Mouse (Mus musculus) right cerebral cortex, postnatal 10 days (tissue): ENCODE measurements at regions not wholly inside any gene's neighbourhood (a gene's known extent, or its start where the extent isn't known, plus 50 kb on each side); places are given as distances from the start of the nearest gene placed in this dataset.

Source experiments
- DNase-seq, 2 experiments: peaks; one replicate each; pipeline ENCODE4 v3.0.0; 2021; ENCODE audit warnings: low spot score in 2 of 2

GRCm38 (mm10) chr4:142863939-142864338, 348.9 kb downstream of the Prdm2 start:
- no peak for DNase-seq

DNA sequence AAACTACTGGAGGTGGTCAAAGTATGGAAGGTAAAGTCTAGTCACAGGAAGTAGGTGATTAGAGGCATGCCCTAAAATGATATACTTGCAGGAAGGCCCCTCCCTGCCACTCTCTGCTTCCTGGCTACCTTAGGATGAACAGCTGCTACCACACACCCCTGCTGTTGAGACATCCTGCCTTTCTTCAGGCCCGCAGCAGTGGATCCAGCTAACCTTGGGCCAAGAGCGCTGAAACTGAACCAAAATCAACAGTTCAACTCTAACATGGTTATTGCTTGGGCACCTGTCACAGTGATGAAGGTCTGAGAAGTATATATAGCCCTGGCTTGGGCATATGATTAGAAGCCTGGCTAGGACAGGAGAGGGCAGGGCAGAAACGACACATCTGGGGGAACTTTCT, 352.4 kb downstream of the Prdm2 start:
- DNase-seq: no peak

DNA sequence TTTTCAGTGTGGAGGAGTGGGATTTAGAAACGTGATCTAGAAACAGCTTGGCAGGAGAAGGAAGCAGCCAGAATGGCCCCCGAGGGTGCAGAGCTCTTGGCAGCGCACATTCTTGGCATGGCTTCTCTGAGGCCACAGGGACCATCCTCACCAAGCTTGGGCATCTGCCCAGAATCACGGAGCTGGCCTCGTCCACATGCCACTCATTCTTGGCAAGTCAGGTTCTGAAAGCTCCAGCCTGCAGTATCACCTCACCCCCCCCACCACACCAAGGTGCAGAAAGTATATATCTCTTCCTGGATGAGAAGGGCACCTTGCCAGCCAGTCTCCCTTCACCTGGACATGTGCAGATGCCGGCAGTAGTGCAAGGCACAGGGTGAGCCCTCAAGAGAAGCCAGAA, 356.2 kb downstream of the Prdm2 start:
- DNase-seq: peak; percentile 81 to 83

DNA sequence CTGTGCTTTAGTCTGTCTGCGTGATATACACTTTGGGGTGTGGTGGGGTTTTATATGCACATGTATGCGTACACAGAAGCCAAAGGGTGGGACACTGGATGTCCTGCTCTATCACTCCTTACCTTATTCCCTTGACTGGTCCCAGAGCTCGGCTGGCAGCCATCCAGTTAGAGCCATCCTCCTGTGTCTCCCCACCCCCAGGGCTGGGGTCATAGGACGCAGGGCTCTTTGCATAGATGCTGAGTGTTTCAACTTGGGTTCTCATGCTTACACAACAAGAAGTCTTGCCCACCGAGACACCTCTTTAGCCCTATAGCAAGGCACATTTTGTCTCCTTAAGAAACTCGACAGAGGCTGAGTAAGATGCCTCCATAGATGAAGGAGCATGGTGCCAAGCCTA, 357.2 kb downstream of the Prdm2 start:
- no peak for DNase-seq

GRCm38 (mm10) chr4:142853924-142854323, 358.9 kb downstream of the Prdm2 start:
- DNase-seq: peak; percentile 60 to 65

DNA sequence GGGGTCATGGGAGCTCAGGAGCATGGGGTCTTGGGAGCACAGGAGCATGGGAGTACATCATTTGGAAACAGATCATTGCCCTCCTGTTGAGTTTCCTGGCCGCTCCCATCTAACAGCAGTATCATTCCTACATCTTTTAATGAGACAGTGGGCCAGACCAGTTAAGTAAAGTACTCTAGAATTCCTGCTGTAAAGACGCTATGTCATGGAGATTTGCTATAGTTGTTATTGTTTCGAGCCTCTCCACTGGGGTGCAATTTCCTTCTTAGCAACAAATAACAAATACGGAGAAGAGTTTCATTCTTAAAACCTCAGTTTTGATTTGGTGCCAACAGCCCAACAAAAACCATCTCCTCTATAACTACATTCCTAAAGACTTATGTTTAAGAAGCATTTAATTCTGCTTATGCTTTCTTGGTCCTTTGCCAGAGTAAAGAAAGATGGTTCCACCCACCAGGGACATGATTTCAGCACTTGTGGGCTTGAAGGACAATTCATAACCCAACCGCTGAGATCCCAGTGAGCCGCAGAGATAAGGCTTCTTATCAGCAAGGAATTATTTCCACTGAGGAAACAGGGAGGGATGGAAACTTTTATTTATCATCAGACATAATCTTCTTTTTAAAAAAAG, 367.6 kb downstream of the Prdm2 start:
- no peak for DNase-seq

DNA sequence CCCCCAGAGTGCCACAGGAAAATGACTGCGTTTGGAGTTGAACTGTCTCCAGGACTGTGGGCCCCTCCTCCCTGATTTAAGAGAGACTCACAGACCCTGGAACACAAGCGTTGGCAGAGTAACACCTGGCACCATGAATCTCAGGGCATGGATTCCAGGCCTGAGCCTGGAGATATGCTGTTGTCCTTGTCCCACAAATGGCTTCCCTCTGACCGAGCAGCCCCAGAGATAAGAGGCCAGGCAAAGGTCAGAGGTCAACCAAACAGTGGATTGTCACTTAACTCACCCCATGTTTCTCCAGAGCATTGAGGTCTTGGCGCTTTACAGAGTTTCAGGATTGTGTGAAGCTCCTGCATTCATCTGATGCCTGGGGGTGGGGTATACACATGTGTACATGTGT, 373.3 kb downstream of the Prdm2 start:
- no peak for DNase-seq

DNA sequence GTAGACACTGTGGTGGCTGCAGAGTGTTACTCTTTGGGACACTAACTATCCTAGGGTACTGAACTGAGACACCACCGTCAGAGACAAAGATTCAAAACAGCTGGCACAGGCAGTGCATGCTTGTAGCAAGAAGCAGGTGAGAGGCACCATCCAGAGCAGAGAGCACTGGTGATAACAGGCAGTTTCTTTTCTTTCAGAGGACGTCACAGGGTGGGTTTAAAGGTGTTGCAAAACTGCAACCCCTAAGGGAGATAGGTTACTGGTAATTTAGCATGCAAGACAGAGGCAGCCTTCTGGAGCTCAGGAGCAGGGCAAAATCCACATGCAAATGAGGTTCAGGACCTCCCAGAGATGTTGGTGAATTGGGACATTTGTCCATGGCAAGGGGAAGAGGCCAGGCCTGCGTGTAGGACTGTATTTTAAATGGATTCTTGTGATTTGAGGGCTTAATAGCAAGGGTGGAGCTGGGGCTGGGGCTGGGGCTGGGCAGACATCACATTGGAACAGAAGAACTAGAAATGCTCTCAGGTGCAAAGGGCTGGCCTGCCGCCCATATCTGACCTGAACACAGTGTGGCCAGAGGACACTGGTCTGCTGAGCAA, 374.3 kb downstream of the Prdm2 start:
- no peak for DNase-seq

GRCm38 (mm10) chr4:142837636-142838035, 375.2 kb downstream of the Prdm2 start:
- DNase-seq: no peak

- DNase-seq: no peak
Observed at GRCm38 (mm10) chr4:142829711-142830110, 383.1 kb downstream of the Prdm2 start.

DNA sequence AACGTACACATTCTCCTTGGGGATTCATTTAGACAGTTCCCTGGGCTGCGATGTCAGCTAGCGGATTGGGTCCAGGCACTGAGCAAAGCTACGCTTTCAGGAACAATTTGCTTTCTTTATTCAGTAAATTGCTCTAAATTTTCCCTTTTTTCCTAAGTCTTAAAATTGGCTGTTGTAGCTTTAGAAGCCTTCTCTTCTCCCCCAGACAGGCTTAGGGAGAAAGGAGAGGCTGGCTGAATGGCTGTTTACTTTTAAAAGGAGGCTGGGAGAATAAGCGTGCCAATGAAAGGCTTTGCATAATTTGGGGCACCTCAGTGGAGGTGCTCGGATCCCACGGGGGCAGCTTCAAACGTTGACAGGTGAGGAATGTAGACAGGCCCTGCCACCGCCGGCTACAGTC, 383.8 kb downstream of the Prdm2 start:
- no peak for DNase-seq

- peak; percentile 34 to 42 for DNase-seq
Observed at GRCm38 (mm10) chr4:142826250-142826893, 386.4 kb downstream of the Prdm2 start.

- DNase-seq: no peak
Observed at GRCm38 (mm10) chr4:142825786-142826185, 387.0 kb downstream of the Prdm2 start.

DNA sequence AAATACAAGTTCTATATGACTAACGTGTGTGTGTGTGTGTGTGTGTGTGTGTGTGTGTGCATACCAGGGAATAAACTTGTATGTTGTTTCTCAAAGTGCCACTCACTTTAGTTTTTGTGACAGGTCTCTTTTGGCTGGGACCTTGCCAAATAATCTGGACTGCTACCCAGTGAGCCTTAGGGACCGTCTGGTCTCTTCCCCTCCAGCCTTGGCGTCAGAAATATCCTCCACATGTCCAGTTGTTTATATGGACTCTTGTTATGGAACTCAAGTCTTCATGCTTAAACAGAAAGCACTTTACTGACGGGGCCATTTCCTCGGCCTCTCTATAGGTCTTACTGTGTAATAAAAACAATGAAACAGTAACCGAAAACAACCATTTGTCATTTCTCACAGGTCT, 394.4 kb downstream of the Prdm2 start:
- DNase-seq: no peak

DNA sequence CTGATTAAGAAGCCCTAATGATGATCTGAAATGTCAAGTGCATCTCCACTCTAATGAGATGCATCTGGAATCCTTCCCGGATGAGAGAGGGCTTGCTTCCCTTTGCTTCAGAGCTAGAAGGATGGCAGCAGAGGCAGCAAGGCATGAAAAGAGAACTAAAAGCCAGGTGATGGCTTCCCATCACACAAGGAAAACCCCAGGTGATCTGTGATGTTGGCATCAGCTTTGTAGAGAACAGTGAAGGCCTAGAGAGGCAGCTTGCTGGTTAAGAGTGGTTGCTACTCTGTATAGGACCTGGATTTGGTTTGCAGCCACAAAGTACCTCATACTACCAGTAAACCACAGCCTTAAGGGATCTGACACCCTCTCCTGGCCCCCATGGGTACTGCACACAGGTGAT, 395.8 kb downstream of the Prdm2 start:
- DNase-seq: no peak

GRCm38 (mm10) chr4:142803819-142804218, 409.0 kb downstream of the Prdm2 start:
- no peak for DNase-seq

DNA sequence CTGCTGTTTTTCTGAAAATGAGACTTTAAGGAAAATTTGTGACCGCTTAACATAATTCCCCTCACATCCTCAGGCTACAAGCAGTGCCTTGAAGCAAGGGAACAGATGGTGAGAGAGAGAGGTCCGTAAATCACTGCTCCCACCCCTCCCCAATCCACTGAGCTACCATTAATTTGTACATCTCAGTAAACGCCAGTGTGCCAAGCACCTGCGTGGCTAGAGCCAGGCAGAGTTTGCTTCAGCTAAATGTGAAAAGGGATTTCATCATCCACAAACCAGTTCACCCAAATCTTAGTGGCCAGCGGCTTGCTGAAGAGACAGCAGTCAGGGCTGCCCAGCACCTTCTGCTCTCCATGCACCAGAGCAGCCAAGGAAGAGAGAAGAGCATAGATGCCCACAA, 413.5 kb downstream of the Prdm2 start:
- DNase-seq: no peak

GRCm38 (mm10) chr4:142798834-142799233, 414.0 kb downstream of the Prdm2 start:
- peak; percentile 38 for DNase-seq

DNA sequence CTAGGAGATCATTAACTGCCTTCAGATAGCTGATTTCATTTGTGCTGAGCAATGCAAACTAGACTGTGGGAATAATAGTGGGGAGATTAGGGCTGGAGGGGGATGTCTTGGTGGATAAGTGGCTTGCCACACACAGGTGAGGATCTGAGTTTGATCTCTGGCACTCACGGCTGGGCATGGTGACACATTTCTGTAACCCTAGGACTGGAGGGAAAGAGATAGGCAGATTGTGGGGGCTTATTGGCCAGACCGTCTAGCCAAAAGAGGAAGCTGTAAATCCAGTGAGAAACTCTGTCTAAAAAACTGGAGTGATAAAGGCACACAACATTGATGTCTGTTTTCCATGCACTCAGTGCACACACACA, 420.2 kb downstream of the Prdm2 start:
- DNase-seq: no peak

GRCm38 (mm10) chr4:142791823-142792605, 420.8 kb downstream of the Prdm2 start:
- no peak for DNase-seq

GRCm38 (mm10) chr4:142789048-142789447, 423.7 kb downstream of the Prdm2 start:
- no peak for DNase-seq

DNA sequence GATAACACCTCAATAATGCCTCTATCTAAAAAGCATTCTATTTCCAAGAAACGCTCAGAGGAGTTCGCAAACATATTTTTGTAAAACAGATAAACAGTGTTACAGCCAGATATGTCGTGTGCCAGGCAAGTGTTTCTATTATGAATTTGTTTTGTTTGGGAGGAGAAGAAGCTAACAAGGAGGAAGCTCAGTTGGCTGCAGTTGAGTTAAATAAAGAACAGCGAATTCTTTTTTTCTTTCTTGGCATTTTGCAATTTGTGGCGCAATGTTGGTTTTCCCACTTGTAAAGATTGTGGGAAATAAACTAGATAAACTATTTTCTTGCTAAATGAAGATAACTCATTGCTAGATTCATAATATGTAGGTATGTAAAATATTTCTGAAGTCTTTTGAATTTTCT, 427.4 kb downstream of the Prdm2 start:
- DNase-seq: no peak
